Mouse (Mus musculus): ENCODE results near the gene Dnajc3.
A peak's percentile ranks its signal among the peaks of the same experiment; 100 is the strongest.

The Dnajc3 gene

GRCm38 (mm10) chr14:118937533-118938492 lies at the start of gene Dnajc3:
Gene Dnajc3, plus strand, starts transcription at chr14:118937976.
- peak; percentile 100 for DNase-seq

- no peak for DNase-seq
These were observed 47.7 kb upstream of the Dnajc3 start for GRCm38 (mm10) chr14:118890101-118890500.

GRCm38 (mm10) chr14:118895228-118895627 lies 42.5 kb upstream of the Dnajc3 start:
- no peak for DNase-seq

- DNase-seq = no peak
These were observed 42.1 kb upstream of the Dnajc3 start for GRCm38 (mm10) chr14:118895655-118896054.

GRCm38 (mm10) chr14:118899940-118900339 lies 37.8 kb upstream of the Dnajc3 start:
- DNase-seq = no peak

- DNase-seq = no peak
These were observed 36.9 kb upstream of the Dnajc3 start for GRCm38 (mm10) chr14:118900911-118901310.

- no peak for DNase-seq
These were observed 34.4 kb upstream of the Dnajc3 start for GRCm38 (mm10) chr14:118903397-118903796.

- no peak for DNase-seq
These were observed 33.8 kb upstream of the Dnajc3 start for GRCm38 (mm10) chr14:118903867-118904562.

- DNase-seq = no peak
These were observed 30.2 kb upstream of the Dnajc3 start for GRCm38 (mm10) chr14:118907592-118907991.

GRCm38 (mm10) chr14:118909872-118910271 lies 27.9 kb upstream of the Dnajc3 start:
- no peak for DNase-seq

GRCm38 (mm10) chr14:118910332-118911222 lies 27.2 kb upstream of the Dnajc3 start:
- DNase-seq = peak; percentile 36

- DNase-seq = no peak
These were observed 26.3 kb upstream of the Dnajc3 start for GRCm38 (mm10) chr14:118911521-118911920.

- DNase-seq = no peak
These were observed 24.1 kb upstream of the Dnajc3 start for GRCm38 (mm10) chr14:118913651-118914050.

- no peak for DNase-seq
These were observed 18.8 kb upstream of the Dnajc3 start for GRCm38 (mm10) chr14:118919025-118919424.

GRCm38 (mm10) chr14:118920654-118921053 lies 17.1 kb upstream of the Dnajc3 start:
- DNase-seq = no peak

- DNase-seq = no peak
These were observed 15.5 kb upstream of the Dnajc3 start for GRCm38 (mm10) chr14:118922251-118922650.

GRCm38 (mm10) chr14:118922667-118923184 lies 15.1 kb upstream of the Dnajc3 start:
- DNase-seq = peak; percentile 47

- peak; percentile 69 for DNase-seq
These were observed 12.8 kb upstream of the Dnajc3 start, which contains the start of gene Dzip1 for GRCm38 (mm10) chr14:118924673-118925615. Gene Dzip1, minus strand, starts transcription at chr14:118925460.

- no peak for DNase-seq
These were observed 9.2 kb upstream of the Dnajc3 start for GRCm38 (mm10) chr14:118928565-118928964.

- DNase-seq = no peak
These were observed 8.0 kb upstream of the Dnajc3 start for GRCm38 (mm10) chr14:118929779-118930178.

GRCm38 (mm10) chr14:118930777-118931176 lies 7.0 kb upstream of the Dnajc3 start:
- DNase-seq = no peak
